Mouse (Mus musculus): ENCODE data around the gene Ankrd27.

Gene Ankrd27

GRCm38 (mm10) chr7:35584068-35584785 is 1.8 kb upstream of the Ankrd27 start:
- no peak for DNase-seq

GRCm38 (mm10) chr7:35584786-35585190 is 1.3 kb upstream of the Ankrd27 start:
- no peak for DNase-seq

GRCm38 (mm10) chr7:35585191-35586054 is 621 bp upstream of the Ankrd27 start, which contains the start of gene Rgs9bp:
Gene Rgs9bp (minus strand): TSS chr7:35585582.
- no peak for DNase-seq

- no peak for DNase-seq
Observed at GRCm38 (mm10) chr7:35586906-35587445, 932 bp downstream of the Ankrd27 start.

GRCm38 (mm10) chr7:35587728-35588127 is 1.7 kb downstream of the Ankrd27 start:
- DNase-seq, result no peak

GRCm38 (mm10) chr7:35588680-35589428 is 2.8 kb downstream of the Ankrd27 start:
- DNase-seq, result no peak

GRCm38 (mm10) chr7:35589485-35589884 is 3.4 kb downstream of the Ankrd27 start:
- no peak for DNase-seq

GRCm38 (mm10) chr7:35590731-35591191 is 4.7 kb downstream of the Ankrd27 start:
- DNase-seq, result no peak

- no peak for DNase-seq
Observed at GRCm38 (mm10) chr7:35594311-35594710, 8.3 kb downstream of the Ankrd27 start.

GRCm38 (mm10) chr7:35599492-35599891 is 13.4 kb downstream of the Ankrd27 start:
- DNase-seq, result no peak

- DNase-seq, result no peak
Observed at GRCm38 (mm10) chr7:35600031-35600430, 14.0 kb downstream of the Ankrd27 start.

GRCm38 (mm10) chr7:35601106-35601505 is 15.1 kb downstream of the Ankrd27 start:
- no peak for DNase-seq

GRCm38 (mm10) chr7:35602766-35603165 is 16.7 kb downstream of the Ankrd27 start:
- DNase-seq, result no peak

- no peak for DNase-seq
Observed at GRCm38 (mm10) chr7:35606816-35607215, 20.8 kb downstream of the Ankrd27 start.

- no peak for DNase-seq
Observed at GRCm38 (mm10) chr7:35609245-35609644, 23.2 kb downstream of the Ankrd27 start.

- DNase-seq, result no peak
Observed at GRCm38 (mm10) chr7:35617513-35617912, 31.5 kb downstream of the Ankrd27 start.

- DNase-seq, result no peak
Observed at GRCm38 (mm10) chr7:35622626-35623025, 36.6 kb downstream of the Ankrd27 start.

GRCm38 (mm10) chr7:35626038-35626437 is 40.0 kb downstream of the Ankrd27 start:
- DNase-seq, result no peak

GRCm38 (mm10) chr7:35627371-35627770 is 41.3 kb downstream of the Ankrd27 start:
- no peak for DNase-seq

- no peak for DNase-seq
Observed at GRCm38 (mm10) chr7:35628496-35628895, 42.5 kb downstream of the Ankrd27 start.

- DNase-seq, result no peak
Observed at GRCm38 (mm10) chr7:35636229-35636628, 50.2 kb downstream of the Ankrd27 start.

- no peak for DNase-seq
Observed at GRCm38 (mm10) chr7:35636874-35637273, 50.8 kb downstream of the Ankrd27 start.

- no peak for DNase-seq
Observed at GRCm38 (mm10) chr7:35640072-35640471, 54.0 kb downstream of the Ankrd27 start.
